Mouse (Mus musculus) small intestine, adult 2 months (tissue): ENCODE results near the gene Mia2. TPM values are rescaled to one million over a fixed set of nuclear protein-coding genes. Genes with fewer than 3 reads are reported as not detected.

Experiments used
- H3K27ac ChIP-seq: fragments of 200-500 bp; 2 replicates; pipeline ENCODE4 v1.5.1; 2012; ENCODE audit warnings: low read depth, low read length, control low read depth, inconsistent platforms; ENCODE audit not compliant: insufficient read depth
- H3K27me3 ChIP-seq: fragments of 200-500 bp; 2 replicates; pipeline ENCODE4 v1.6.1; 2012; ENCODE audit warnings: mild to moderate bottlenecking, moderate library complexity, low read length, inconsistent platforms; ENCODE audit not compliant: control insufficient read depth, insufficient read depth
- H3K36me3 ChIP-seq: fragments of 200-500 bp; 2 replicates; pipeline ENCODE4 v1.6.1; 2012; ENCODE audit warnings: mild to moderate bottlenecking, low read length, control low read depth, inconsistent platforms; ENCODE audit not compliant: control insufficient read depth, insufficient read depth
- H3K4me1 ChIP-seq: fragments of 200-500 bp; 2 replicates; pipeline ENCODE4 v1.6.1; 2012; ENCODE audit warnings: low read length, inconsistent platforms, mixed read lengths; ENCODE audit not compliant: control insufficient read depth, insufficient read depth, insufficient read length
- H3K4me3 ChIP-seq: fragments of 200-500 bp; 2 replicates; pipeline ENCODE4 v1.5.1; 2012; ENCODE audit warnings: low read depth, mild to moderate bottlenecking, control low read depth, inconsistent platforms, low read length, moderate library complexity
- CTCF ChIP-seq: fragments of 200-500 bp; IDR thresholded peaks from 2 replicates; pipeline ENCODE4 v1.5.1; 2012; ENCODE audit warnings: low read depth, mild to moderate bottlenecking, control low read depth, inconsistent platforms, low read length, moderate library complexity, mixed read lengths; ENCODE audit not compliant: insufficient replicate concordance, insufficient read length; ENCODE audit errors: extremely low read depth
- POLR2A ChIP-seq: fragments of 200-500 bp; IDR thresholded peaks from 2 replicates; pipeline ENCODE4 v1.6.1; 2012; ENCODE audit warnings: low read depth, mild to moderate bottlenecking, control low read depth, inconsistent platforms, low read length, moderate library complexity
- WGBS: fragments of 180-500 bp; shearing (Covaris S2); methylation state at CpG from one replicate; pipeline ENCODE4 v1.1.7; 2018; 5-methylcytosine and 5-hydroxymethylcytosine counted together
- polyA plus RNA-seq: library from polyadenylated mRNA; depleted of rRNA; stranded (reverse); fragments of >200 nt; gene quantifications from 2 replicates; pipeline ENCODE4 v1.2.3, GENCODE M21; 2012

The Mia2 gene
- polyA plus RNA-seq, 1 experiment: 37.8 TPM

- peak overlapping the region; percentile 91; the same call in 1 of the 2 replicates for H3K27ac ChIP-seq
- TF ChIP-seq POLR2A (no peak), CTCF (no peak)
- WGBS: 29% methylated on average over 4 of the region's 4 CpGs
- peak overlapping the region; percentile 94; the same call in 1 of the 2 replicates for H3K4me3 ChIP-seq
- H3K27me3 ChIP-seq: no peaks in the 10 kb centered on the region
- peaks cover 7% of the 10 kb centered on the region; the same call in 1 of the 2 replicates for H3K4me1 ChIP-seq
- peaks cover 6% of the 10 kb centered on the region; the same call in 1 of the 2 replicates for H3K36me3 ChIP-seq
Measured at GRCm38 (mm10) chr12:59060322-59060721, 35.3 kb upstream of the Mia2 start.

- Histone ChIP-seq H3K36me3 (peaks cover 4% of the 10 kb centered on the region; the same call in 1 of the 2 replicates), H3K4me3 (peak within 1 kb of the TSS; percentile 94), H3K27me3 (no peaks in the 10 kb centered on the region), H3K27ac (peak within 1 kb of the TSS; percentile 91), H3K4me1 (peaks cover 7% of the 10 kb centered on the region; the same call in 1 of the 2 replicates)
- TF ChIP-seq CTCF: no peak
- peak; percentile 68 for TF ChIP-seq POLR2A
- under 1% methylated on average over 49 of the region's 49 CpGs for WGBS
Measured at GRCm38 (mm10) chr12:59060993-59061595, 34.5 kb upstream of the Mia2 start, which contains the start of gene Trappc6b. Gene Trappc6b (minus strand): TSS chr12:59061472.

GRCm38 (mm10) chr12:59064837-59065236 is 30.8 kb upstream of the Mia2 start:
- Histone ChIP-seq H3K4me3 (no peak overlapping the region), H3K27ac (no peak overlapping the region), H3K4me1 (peaks cover 4% of the 10 kb centered on the region; the same call in 1 of the 2 replicates), H3K36me3 (peaks cover 17% of the 10 kb centered on the region), H3K27me3 (no peaks in the 10 kb centered on the region)
- WGBS: 89% methylated on average over 8 of the region's 8 CpGs
- TF ChIP-seq CTCF: no peak
- no peak for TF ChIP-seq POLR2A

DNA sequence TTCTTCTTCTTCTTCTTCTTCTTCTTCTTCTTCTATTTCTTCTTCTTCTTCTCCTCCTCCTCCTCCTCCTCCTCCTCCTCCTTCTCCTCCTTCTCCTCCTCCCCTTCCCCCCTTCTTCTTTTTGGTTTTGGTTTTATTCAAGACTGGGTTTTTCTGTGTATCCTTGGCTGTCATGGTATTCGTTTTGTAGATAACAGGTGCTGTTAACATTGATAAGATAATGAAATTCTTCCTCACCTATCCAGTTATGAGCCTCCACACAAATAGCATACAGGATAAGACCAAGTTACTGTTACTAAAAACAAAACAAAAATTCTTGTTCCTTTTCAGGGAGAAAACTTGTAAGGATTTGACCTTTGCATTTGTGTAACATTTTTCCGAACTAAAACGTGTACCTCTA is 29.8 kb upstream of the Mia2 start:
- Histone ChIP-seq H3K4me3 (no peak overlapping the region), H3K4me1 (no peaks in the 10 kb centered on the region), H3K27ac (peak overlapping the region; percentile 88), H3K27me3 (no peaks in the 10 kb centered on the region), H3K36me3 (peaks cover 22% of the 10 kb centered on the region)
- WGBS: 19% methylated on average over 3 of the region's 3 CpGs
- TF ChIP-seq CTCF: no peak
- TF ChIP-seq POLR2A: no peak

DNA sequence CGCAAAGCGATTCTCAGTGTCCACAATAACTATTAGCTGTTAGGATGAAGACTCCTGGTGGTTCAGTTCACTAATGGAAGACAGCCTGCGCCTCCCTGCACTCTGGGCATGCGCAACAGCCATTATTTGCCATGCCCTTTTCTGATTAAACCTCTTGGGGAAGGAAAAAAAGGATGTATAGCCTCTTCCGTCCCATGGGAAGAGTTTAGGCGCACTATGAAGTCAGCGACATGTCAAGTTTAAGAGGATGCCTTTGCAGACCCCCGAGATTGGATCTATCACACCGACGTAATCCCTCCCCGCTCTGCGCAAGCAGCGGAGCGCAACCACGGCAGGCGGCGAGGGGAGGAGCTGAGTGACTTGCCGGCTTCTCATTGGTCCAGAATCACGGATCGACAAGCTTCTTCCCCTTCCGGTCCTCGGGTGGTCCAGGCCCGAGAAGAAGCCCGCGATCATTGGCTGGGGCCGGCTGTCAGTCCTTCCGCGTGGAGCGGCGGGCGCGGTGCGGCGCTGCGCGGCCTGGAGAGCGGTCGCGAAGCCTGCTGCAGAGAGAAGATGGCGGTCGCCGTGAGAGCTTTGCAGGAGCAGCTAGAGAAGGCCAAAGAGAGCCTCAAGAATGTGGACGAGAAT is 29.0 kb upstream of the Mia2 start, which contains the start of gene Pnn:
Gene Pnn, plus strand, starts transcription at position 437 of the 630 bp plus-strand sequence.
- Histone ChIP-seq H3K4me3 (peak within 1 kb of the TSS; percentile 93), H3K36me3 (peaks cover 29% of the 10 kb centered on the region), H3K27me3 (no peaks in the 10 kb centered on the region), H3K27ac (peak within 1 kb of the TSS; percentile 88), H3K4me1 (no peaks in the 10 kb centered on the region)
- TF ChIP-seq POLR2A: peak; percentile 83
- TF ChIP-seq CTCF: peak; percentile 16; the same call in 1 of the 2 replicates
- WGBS: under 1% methylated on average over 43 of the region's 43 CpGs

- TF ChIP-seq CTCF (no peak), POLR2A (no peak)
- peak overlapping the region; percentile 93 for H3K4me3 ChIP-seq
- peaks cover 34% of the 10 kb centered on the region for H3K36me3 ChIP-seq
- under 1% methylated on average over 41 of the region's 41 CpGs for WGBS
- no peaks in the 10 kb centered on the region for H3K27me3 ChIP-seq
- H3K27ac ChIP-seq: peak overlapping the region; percentile 76
- H3K4me1 ChIP-seq: no peaks in the 10 kb centered on the region
Measured at GRCm38 (mm10) chr12:59067095-59067494, 28.5 kb upstream of the Mia2 start.

GRCm38 (mm10) chr12:59068791-59069190 is 26.8 kb upstream of the Mia2 start:
- no peak for TF ChIP-seq POLR2A
- no peak for TF ChIP-seq CTCF
- WGBS: 90% methylated on average over 13 of the region's 13 CpGs
- H3K27me3 ChIP-seq: no peaks in the 10 kb centered on the region
- peaks cover 40% of the 10 kb centered on the region for H3K36me3 ChIP-seq
- H3K4me1 ChIP-seq: no peaks in the 10 kb centered on the region
- H3K4me3 ChIP-seq: no peak overlapping the region
- no peak overlapping the region for H3K27ac ChIP-seq
